Mouse (Mus musculus): ENCODE data around the gene Mindy3. TPM values are rescaled to one million over a fixed set of nuclear protein-coding genes. Genes with fewer than 3 reads are reported as not detected.

The Mindy3 gene
- polyA plus RNA-seq, 1 experiment from 2014 or later, result 56.7 TPM

DNA sequence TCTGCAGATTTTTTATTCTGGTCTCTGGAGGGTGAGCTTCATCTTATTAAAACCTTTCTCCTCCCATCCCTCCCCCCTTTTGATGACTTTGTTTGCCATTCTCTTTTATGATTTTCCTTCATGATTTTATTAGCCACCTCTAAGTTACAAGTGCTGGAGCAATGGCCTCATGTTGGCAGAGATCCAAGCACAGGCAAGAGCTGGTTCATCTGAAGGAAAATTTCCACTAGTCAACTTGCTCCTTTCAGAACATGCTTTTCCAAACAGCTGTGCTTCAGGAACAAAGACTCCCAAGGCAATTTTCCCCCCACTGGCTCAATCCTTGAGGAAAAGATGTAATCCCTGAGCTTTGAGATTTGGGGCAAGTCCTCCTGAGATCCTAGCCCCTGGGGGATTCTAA lies 112.0 kb downstream of the Mindy3 start:
- no peak overlapping the region for H3K9ac ChIP-seq (replicated peaks; ENCODE audit: low read length)
- H3K4me3 ChIP-seq (replicated peaks; ENCODE audit: low read depth, low read length), result no peak overlapping the region
- ATAC-seq (ENCODE audit: low FRiP score, low TSS enrichment) (no peak), DNase-seq (no peak)
- no peak overlapping the region for H3K27ac ChIP-seq (replicated peaks; ENCODE audit: low read depth, low read length)
- no peaks in the 10 kb centered on the region for H3K27me3 ChIP-seq (ENCODE audit: control insufficient read depth, insufficient read depth, low read length)
- H3K4me1 ChIP-seq (ENCODE audit: control insufficient read depth, insufficient read depth, low read length), result no peaks in the 10 kb centered on the region
- H3K4me2 ChIP-seq (ENCODE audit: low read length), result no peak overlapping the region
- no peaks in the 10 kb centered on the region for H3K9me3 ChIP-seq (ENCODE audit: control insufficient read depth, low read length)
- no peaks in the 10 kb centered on the region for H3K36me3 ChIP-seq (ENCODE audit: control insufficient read depth, insufficient read depth, low read length)

DNA sequence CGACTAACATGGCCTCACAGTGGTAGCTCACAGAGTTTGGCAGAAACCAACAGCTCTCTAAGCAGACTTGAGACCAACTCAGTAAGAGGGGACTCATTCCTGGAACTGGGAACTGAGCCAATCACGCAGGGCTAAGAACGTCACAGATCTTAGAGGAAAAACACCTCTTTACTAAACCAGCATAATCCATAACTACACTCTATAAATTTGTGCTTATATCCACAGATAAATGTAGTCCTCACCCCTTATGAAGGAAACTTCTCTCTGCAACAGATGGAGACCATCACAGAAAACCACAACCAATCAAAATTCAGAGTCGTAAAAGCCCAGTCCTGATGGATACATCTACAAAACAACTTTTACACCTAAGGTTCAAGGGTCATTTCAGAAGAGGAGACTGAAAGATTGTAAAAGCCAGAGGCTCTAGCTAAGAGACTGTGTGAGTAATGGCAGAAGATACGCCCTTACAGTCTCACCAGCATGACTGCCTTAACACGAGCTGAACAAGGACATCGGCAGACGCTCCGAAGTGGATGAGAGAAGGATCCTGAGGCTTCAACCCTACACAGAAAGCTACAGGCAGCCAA lies 114.1 kb downstream of the Mindy3 start:
- DNase-seq, result no peak
- WGBS, result 90% methylated on average over 9 of the region's 9 CpGs
- no peak for ATAC-seq (ENCODE audit: low FRiP score, low TSS enrichment)
- Histone ChIP-seq H3K9me3 (ENCODE audit: control insufficient read depth, low read length) (no peaks in the 10 kb centered on the region), H3K4me3 (replicated peaks; ENCODE audit: low read depth, low read length) (no peak overlapping the region), H3K4me1 (ENCODE audit: control insufficient read depth, insufficient read depth, low read length) (no peaks in the 10 kb centered on the region), H3K36me3 (ENCODE audit: control insufficient read depth, insufficient read depth, low read length) (no peaks in the 10 kb centered on the region), H3K9ac (replicated peaks; ENCODE audit: low read length) (no peak overlapping the region), H3K4me2 (ENCODE audit: low read length) (no peak overlapping the region), H3K27me3 (ENCODE audit: control insufficient read depth, insufficient read depth, low read length) (peaks cover 9% of the 10 kb centered on the region; the same call in 1 of the 2 replicates), H3K27ac (replicated peaks; ENCODE audit: low read depth, low read length) (no peak overlapping the region)

DNA sequence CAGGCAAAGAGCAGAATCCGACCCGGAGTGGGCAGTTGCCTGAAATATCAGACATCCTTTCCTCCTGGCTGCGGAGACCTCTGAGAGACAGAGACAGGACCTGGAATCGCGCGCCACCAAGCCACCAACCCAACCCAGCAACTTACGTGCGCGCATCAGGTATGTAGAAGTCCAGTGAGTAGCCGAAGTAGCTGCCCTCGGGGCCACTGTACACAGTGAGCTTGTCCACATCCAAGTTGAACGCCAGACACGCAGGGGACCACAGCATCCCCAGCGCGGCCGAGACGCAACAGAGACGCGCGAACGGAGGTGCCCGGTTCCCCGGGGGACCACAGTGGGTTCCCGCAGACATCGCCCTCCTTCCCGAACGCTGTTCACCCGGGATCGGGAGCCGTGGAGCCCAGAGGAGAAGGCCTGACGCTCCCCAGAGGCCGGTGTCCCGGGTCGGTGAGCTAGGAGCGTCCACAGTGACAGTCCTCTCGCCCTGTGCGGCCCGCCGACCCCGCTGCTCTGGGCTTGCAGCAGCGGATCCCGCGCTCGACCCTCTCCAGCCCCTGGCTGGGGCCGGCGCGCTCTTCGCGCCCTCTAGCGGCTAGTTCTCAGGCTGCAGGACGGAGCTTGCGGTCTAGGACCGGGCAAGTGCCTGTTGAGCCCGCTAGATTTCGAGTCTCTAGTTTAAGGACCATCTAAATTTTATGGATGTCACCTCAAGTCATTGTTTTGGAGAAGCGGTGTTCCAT lies 117.7 kb downstream of the Mindy3 start, which contains the start of gene Itga8:
Gene Itga8, minus strand, starts transcription at position 492 of the 740 bp plus-strand sequence.
- Histone ChIP-seq H3K27ac (replicated peaks; ENCODE audit: low read depth, low read length) (no peak within 1 kb of the TSS), H3K4me2 (ENCODE audit: low read length) (peak within 1 kb of the TSS; percentile 96), H3K27me3 (ENCODE audit: control insufficient read depth, insufficient read depth, low read length) (peaks cover 9% of the 10 kb centered on the region; the same call in 1 of the 2 replicates), H3K9ac (replicated peaks; ENCODE audit: low read length) (peak within 1 kb of the TSS; percentile 62), H3K9me3 (ENCODE audit: control insufficient read depth, low read length) (no peaks in the 10 kb centered on the region), H3K4me1 (ENCODE audit: control insufficient read depth, insufficient read depth, low read length) (no peaks in the 10 kb centered on the region), H3K4me3 (replicated peaks; ENCODE audit: low read depth, low read length) (peak within 1 kb of the TSS; percentile 65), H3K36me3 (ENCODE audit: control insufficient read depth, insufficient read depth, low read length) (no peaks in the 10 kb centered on the region)
- under 1% methylated on average over 56 of the region's 56 CpGs for WGBS
- ATAC-seq (ENCODE audit: low FRiP score, low TSS enrichment) (peak; percentile 96), DNase-seq (peak; percentile 93)

DNA sequence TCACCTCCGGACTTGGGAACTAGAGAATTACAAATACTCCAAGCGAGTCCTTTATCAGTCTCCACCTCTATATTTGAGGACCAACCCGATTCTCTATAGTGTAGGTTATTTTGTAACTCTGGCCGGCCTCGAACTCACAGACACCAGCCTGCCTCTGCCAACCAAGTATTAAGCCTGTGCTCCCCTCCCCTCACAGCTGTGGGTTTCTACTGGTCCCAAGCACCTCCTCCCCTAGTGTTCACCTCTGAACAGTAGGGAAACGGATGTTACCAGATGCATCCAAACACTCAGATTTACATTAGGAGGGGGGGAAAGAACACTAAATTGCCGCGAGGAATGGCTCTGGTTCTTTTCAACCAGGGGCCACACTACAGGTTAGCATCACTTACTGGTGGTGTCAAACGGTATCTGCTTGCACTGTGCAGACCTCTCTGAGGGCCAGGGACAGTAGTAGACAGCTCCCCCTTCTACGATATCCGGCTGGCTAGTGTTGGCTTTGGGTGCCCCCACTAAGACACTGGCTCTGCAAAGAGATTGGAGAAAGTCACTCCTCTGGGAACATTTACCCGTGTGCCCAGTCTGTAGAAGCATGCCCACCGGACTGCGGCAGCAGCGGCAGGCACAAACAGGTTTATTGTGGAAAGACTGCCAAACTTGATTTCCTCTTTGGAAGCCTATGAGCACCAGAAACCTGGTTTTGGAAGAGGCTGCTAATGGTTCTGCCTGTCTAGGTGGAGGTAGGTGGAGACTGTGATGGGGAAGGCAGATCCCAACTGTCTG lies 118.6 kb downstream of the Mindy3 start:
- Histone ChIP-seq H3K9ac (replicated peaks; ENCODE audit: low read length) (no peak overlapping the region), H3K9me3 (ENCODE audit: control insufficient read depth, low read length) (no peaks in the 10 kb centered on the region), H3K27ac (replicated peaks; ENCODE audit: low read depth, low read length) (no peak overlapping the region), H3K4me1 (ENCODE audit: control insufficient read depth, insufficient read depth, low read length) (no peaks in the 10 kb centered on the region), H3K4me3 (replicated peaks; ENCODE audit: low read depth, low read length) (peak overlapping the region; percentile 65), H3K27me3 (ENCODE audit: control insufficient read depth, insufficient read depth, low read length) (peaks cover 9% of the 10 kb centered on the region; the same call in 1 of the 2 replicates), H3K36me3 (ENCODE audit: control insufficient read depth, insufficient read depth, low read length) (no peaks in the 10 kb centered on the region), H3K4me2 (ENCODE audit: low read length) (peak overlapping the region; percentile 96)
- ATAC-seq (ENCODE audit: low FRiP score, low TSS enrichment) (no peak), DNase-seq (peak; percentile 14)
- WGBS, result 77% methylated on average over 15 of the region's 15 CpGs

DNA sequence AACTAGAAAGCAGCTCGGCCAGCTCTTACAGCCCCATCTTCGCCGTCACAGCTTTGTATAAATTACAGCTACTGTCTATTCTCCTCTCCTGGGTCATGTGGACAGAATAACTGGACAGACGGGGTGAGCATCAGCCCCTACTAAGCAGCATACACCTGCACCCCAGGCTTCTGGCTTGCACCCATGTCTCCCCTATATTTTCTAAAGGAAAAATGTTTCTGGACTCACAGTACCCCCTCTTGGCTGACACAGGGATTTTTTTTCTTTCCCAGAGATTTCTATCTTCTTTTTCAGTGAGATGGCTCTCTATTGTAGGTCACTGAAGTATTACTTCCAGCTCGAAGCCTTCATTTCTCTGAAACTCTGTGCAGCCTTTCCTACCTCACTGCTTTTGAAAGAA lies 122.0 kb downstream of the Mindy3 start:
- Histone ChIP-seq H3K9me3 (ENCODE audit: control insufficient read depth, low read length) (no peaks in the 10 kb centered on the region), H3K27me3 (ENCODE audit: control insufficient read depth, insufficient read depth, low read length) (peaks cover 9% of the 10 kb centered on the region; the same call in 1 of the 2 replicates), H3K9ac (replicated peaks; ENCODE audit: low read length) (no peak overlapping the region), H3K4me1 (ENCODE audit: control insufficient read depth, insufficient read depth, low read length) (0 out of 2 replicates have a peak, but pooled peaks cover 3% of the 10 kb centered on the region), H3K36me3 (ENCODE audit: control insufficient read depth, insufficient read depth, low read length) (no peaks in the 10 kb centered on the region), H3K4me2 (ENCODE audit: low read length) (no peak overlapping the region), H3K4me3 (replicated peaks; ENCODE audit: low read depth, low read length) (no peak overlapping the region), H3K27ac (replicated peaks; ENCODE audit: low read depth, low read length) (no peak overlapping the region)
- 85% methylated on average over 5 of the region's 5 CpGs for WGBS
- no peak for ATAC-seq (ENCODE audit: low FRiP score, low TSS enrichment)
- DNase-seq, result peak; percentile 13

Other genes with a start within 250 kb of the Mindy3 start
- gene Itga8, start 117.5 kb downstream of the Mindy3 start, polyA plus RNA-seq (2014; fragmentation: Nextera tagmentation; extraction: Ambion mirVana), result 0.86 and 2.1 TPM in 2 replicates